Mouse (Mus musculus) bone marrow, adult 2 months (tissue): ENCODE data around the gene Spdye4a.

Source experiments
- CTCF ChIP-seq: fragments of 200-500 bp; IDR thresholded peaks from 2 replicates; pipeline ENCODE4 v1.5.1; 2011; ENCODE audit warnings: low read length, control low read depth; ENCODE audit not compliant: control insufficient read depth, insufficient read depth
- POLR2A ChIP-seq: fragments of 200-500 bp; IDR thresholded peaks from 2 replicates; pipeline ENCODE4 v1.6.1; 2011; ENCODE audit warnings: low read depth, mild to moderate bottlenecking, control low read depth, low read length, borderline replicate concordance; ENCODE audit not compliant: control insufficient read depth

DNA sequence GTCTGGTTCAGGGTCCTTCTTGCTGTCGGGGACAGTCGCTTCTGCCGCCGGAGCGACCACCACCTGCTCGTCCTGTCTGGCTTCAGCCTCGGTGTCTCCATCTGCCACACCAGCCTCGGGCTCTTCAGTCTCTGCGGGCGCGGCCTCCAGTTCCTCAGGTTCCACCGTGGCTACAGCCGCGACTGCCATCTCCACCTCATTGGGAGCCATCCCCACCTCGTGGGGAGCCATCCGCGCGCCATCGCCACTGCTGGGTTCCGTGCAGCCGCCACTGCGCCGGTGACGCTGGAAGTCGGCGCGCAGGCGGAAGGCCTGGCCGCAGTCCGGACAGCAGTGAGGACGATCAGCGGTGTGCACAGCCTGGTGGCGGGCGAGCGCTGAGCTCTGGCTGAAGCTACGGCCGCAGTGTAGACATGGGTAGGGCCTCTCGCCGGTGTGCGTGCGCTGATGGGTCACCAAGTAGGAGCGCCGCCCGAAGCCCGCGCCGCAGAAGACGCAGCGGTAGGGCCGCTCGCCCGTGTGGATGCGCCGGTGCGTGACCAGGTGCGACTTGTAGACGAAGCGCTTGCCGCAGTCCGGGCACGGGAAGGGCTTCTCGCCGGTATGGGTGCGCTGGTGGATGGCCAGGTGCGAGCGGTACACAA lies 27.9 kb upstream of the Spdye4a start:
- TF ChIP-seq POLR2A, result no peak
- no peak for TF ChIP-seq CTCF
